Mouse (Mus musculus): Measurements from ENCODE around the gene Def6.

Gene Def6

DNA sequence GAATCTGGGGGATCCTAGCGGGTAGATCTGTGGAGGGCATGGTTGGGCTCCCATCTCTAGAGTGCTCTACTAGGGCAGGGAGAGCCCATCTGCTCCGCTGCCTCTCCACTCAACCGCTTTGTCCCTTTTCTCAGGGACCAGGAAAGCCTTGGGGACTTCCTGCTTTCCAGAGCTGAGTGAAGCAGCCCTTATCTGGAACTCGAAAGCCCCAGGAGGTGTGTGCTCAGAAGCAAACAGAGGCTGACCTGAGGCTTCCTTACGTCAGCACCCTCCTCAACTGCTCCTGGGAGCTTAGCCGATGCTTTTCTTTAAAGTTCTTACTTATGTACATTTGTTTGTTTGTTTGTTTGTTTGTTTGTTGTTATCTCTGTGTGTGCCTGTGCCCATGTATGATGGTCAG is 65.3 kb downstream of the Def6 start:
- no peak for DNase-seq (ENCODE audit: low read depth, low spot score)

DNA sequence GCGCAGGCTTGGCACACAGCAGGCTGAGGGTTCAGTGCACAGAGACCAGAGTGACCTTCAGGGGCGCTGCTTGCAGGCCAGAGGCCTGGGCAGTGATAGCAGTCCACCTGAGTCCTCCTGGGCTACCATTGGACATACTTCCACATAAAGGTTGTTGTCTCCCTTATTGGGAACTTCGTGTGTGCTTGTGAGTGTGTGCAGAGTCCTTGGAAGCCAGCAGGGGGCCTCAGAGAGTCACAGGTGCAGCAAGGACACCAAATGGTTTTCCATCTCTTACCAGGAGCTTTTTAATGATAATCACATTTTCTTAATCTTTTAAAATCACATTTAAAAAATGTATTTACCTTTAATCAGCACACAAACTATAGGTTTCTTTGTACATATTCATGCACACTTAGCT is 67.2 kb downstream of the Def6 start:
- DNase-seq (ENCODE audit: low read depth, low spot score): no peak

DNA sequence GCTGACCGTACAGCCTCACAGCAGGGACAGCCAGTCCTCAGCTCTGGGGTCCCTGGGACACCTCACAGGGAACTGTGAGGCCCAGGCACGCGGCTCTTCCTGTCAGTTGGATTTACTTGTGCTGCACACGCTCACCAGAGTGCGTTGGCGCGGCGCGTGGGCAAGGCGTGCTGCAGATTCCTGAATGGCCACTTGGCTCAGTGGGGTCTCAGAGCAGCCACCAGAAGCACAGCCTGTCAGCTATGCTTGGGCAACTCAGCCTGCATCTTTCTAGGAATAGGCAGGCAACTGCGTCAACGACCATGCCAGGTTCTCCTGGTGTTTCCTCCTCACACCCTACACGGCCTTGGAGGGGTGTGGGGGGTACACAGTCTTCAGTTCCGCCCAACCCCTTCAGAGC is 69.6 kb downstream of the Def6 start:
- no peak for DNase-seq (ENCODE audit: low read depth, low spot score)

DNA sequence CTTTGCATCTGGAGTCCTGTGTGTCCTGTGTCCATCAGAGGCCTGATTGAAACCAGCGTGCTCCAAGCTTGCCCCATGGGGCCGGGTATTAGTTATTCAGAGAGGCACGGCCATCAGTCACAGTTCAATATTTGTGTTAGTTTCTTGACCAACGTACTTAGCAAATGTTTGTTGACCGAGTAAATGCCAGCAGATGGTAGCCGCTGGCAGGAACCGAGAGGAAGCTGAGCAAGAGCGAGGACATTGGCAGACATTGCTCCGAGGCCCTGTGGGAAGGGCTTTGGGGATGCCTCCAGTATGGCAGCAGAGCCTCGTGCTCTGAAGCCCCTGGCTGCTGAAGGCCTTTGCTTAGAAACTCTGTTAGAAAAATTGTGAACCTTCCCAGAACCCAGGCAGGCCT is 70.1 kb downstream of the Def6 start:
- no peak for DNase-seq (ENCODE audit: low read depth, low spot score)

DNA sequence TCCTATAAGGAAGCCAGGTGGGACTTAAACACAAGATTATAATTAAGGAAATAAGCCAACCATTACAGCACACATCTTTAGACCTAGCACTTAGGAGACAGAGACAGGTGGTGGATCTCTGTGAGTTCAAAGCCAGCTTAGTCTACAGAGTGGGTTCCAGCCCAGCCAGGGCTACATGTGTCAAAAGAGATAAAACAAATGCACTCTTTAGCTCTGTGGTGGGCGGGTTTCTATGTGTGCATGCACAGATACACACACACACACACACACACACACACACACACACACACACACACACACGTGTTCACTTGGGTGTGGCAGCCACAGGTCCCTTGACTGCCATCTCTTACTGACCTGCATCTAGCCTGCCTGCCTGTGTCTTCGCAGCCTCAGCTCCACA is 70.6 kb downstream of the Def6 start:
- no peak for DNase-seq (ENCODE audit: low read depth, low spot score)

Data from mesoderm, embryonic 11.5 days (tissue).